Mouse (Mus musculus): ENCODE data around the gene Pars2.

The Pars2 gene

DNA sequence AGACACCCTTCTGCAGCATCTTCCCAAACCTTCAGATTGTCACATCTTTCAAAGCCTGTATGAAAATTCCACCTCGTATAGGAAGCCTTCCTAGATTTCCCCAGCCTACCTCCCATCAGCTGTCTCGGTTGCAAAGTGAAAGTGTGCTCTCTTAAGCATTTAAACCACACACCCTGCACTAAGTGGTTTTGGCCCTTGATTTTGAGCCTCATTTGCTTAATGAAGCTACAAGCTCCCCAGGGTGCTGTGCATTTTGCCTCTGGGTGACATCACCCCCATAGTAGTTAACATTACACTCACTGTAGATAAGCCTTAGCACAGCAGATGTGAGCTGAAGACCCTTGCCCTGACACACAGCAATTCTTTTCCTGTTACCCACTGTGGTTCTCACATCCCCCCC is 30.1 kb downstream of the Pars2 start:
- in situ Hi-C loops (cut with MboI; ENCODE audit: unreplicated experiment in 2 of 2), result no loop called here

DNA sequence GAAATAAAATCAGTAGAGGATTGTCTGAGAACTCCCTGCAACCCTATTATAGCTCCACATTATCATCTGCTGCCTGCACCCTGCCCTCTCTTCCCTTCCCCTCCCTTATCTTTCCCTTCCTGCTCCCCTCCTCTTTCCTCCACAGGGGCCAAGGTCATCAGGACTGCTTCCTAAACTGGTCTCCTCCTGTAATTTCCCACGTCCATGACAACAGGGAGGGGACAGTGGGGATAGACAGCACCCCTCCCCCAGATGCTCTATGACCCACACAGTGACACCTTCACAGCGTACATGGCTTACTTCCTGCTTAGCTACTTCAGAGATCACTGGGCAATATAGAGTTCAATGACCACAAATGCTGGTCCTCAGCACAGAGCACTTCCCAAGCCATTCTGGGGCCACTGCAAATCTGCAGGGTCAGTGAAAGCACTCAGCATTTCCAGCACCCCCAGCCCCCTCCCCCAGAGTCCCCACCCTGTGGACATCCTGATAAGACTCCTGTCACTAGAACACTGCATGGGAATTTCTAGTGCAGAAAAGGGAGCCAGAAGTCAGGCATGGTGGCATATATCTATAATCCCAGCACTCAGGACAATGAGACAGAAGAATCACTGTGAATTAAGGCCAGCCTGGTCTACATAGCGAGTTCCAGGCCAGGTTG is 37.9 kb downstream of the Pars2 start:
- in situ Hi-C loops (cut with MboI; ENCODE audit: unreplicated experiment in 2 of 2), result no loop called here

DNA sequence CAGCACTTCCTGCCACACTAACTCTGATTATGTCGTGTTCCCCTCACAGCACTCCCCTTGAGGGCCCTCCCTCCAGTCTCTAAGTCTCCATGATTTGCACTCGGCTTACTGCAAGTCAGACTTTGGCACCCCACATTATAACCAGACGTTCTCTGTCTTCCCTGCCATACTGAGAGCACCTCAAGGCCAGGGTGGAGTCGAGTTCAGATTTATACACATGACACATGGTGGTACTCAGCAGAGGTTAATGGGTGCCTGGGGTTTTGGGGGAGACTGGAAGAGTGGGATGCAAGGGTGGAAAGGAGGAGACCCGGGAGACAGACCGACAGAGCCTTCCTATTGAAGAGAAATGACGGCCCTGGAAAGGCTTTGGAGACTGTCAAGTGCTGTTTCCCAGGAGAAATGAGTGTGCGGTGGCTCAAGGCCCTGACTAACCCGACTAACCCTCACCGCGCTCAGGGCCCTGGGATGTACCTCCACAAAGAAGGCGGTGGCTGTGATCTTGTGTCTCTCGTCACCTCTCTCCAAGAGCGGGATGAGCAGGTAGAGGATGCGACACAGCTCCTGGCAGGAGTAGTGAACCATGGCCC is 43.1 kb downstream of the Pars2 start:
- in situ Hi-C loops (cut with MboI; ENCODE audit: unreplicated experiment in 2 of 2), result no loop called here

DNA sequence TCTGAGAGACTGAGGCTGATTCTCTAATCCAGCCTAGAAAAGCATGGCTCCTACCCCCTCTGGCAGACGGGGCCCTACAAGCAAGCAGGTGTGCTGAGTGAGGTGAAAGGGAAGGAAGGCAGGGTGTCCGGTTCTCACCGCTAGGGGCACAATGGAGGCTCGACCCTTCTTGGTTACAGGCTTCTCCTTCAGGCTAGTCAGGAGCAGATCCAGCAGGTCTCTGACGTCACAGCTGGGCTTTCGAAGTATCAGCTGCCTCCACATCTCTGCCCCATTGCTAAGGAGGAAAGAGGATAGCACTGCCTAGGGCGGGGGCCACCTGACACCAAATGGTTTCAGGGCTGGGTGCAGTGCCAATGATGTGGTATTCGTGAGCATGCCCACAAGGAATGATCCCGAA is 49.1 kb downstream of the Pars2 start:
- in situ Hi-C loops (cut with MboI; ENCODE audit: unreplicated experiment in 2 of 2), result loop anchor here in 1 of 2 experiments (10.0 kb wide), 1 partner anchor 225 kb away; no protein-coding TSS in a partner anchor

DNA sequence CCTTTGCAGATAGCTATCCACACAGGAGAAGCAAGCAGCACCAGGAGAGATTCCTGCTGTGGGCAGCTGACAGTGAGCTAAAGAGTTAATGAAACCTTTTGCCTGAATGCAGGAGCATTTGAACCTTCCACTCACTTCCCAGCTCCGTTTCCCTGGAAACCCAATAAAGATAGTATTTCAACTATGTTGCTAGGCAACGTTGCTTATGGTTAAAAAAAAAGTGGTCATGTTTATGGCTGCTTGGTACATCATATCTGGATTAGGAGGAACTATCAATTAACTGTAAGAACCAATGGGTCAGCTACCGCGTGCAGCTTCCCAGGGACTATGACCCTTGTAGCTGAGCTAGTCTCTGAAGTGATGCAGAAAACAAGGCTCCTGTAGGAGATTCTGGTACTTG is 49.9 kb downstream of the Pars2 start:
- in situ Hi-C loops (cut with MboI; ENCODE audit: unreplicated experiment in 2 of 2), result loop anchor here in 1 of 2 experiments (10.0 kb wide), 1 partner anchor 226 kb away; no protein-coding TSS in a partner anchor

DNA sequence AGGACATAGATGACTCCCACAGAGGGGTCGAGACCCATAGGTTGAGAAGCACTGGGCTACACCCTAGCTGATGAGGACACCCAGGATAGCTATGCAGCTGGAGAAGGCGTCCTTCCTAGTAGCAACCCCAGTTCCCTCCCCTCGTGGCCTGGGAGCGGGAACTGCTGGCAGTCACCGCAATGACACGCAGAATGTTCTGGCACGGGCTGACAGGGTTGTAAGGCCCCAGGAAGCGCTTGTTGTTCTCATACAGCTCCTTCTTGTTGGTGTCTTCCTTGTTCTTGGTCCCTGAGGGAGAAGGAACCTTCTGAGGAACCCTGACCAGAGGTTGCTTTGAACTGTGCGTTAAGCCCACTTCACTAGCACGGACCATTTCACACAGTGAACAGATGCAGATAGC is 53.1 kb downstream of the Pars2 start:
- in situ Hi-C loops (cut with MboI; ENCODE audit: unreplicated experiment in 2 of 2), result loop anchor here in 1 of 2 experiments (10.0 kb wide), 1 partner anchor 229 kb away; no protein-coding TSS in a partner anchor

DNA sequence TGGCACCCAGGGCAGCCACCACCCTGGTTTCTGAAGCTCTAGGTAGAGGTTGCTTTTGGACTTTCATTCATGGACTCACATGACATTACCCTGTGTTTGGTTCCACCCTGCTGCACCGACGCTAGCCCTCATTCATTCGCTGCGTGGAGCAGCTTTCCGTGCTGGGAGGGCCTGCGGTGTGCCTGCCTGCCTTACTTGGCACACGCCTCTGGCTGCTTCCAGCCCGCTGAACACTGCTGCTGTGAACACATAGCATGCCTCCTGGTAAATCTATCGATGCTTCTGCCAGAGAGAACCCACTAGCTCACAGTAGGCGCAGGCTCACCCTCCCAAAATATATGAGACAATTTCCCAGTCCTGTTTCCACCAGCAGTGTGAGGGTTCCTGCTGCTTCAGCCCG is 53.5 kb downstream of the Pars2 start:
- in situ Hi-C loops (cut with MboI; ENCODE audit: unreplicated experiment in 2 of 2), result loop anchor here in 1 of 2 experiments (10.0 kb wide), 1 partner anchor 230 kb away; no protein-coding TSS in a partner anchor
